Mouse (Mus musculus): ENCODE results near the gene Ube2z.

DNA sequence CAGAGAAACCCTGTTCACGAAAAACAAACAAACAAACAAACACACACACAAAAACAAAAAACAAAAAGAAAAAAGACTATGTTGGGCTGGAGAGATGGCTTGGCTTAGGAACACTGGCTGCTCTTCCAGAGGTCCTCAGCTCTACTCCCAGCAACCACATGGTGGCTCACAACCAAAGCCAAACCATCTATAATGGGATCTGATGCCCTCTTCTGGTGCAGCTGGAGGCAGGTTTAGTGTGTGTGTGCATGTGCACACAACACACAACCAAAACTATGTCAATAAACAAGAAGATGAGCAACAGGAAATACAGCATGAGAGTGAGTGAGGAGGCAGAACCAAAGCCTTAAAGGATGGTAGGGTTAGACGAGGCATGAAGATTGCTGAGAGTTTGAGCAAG is 33.5 kb downstream of the Ube2z start:
- TF ChIP-seq POLR2A (IDR thresholded peaks at IDR 0.05; ENCODE audit: low read depth, low read length) (no peak), CTCF (IDR thresholded peaks at IDR 0.05; ENCODE audit: extremely low read depth, insufficient read length, insufficient replicate concordance, low read depth, low read length) (no peak)

Measured in small intestine, adult 2 months (tissue).